Mouse (Mus musculus) myocyte (in vitro differentiated cells): ENCODE data around the gene Rraga.

ENCODE experiments used
- CEBPB ChIP-seq: IDR thresholded peaks from 2 replicates; pipeline ENCODE4 v1.6.1; 2011; ENCODE audit warnings: mild to moderate bottlenecking, moderate library complexity; ENCODE audit not compliant: poor library complexity, insufficient read depth, severe bottlenecking
- E2F4 ChIP-seq: IDR thresholded peaks from one replicate; pipeline ENCODE4 v1.6.1; 2011; ENCODE audit warnings: mild to moderate bottlenecking, control low read depth, moderate library complexity; ENCODE audit not compliant: insufficient read depth
- MAX ChIP-seq: IDR thresholded peaks from one replicate; pipeline ENCODE4 v1.6.1; 2011; ENCODE audit warnings: low read depth, mild to moderate bottlenecking, control low read depth
- MYOD1 ChIP-seq, 3 experiments: IDR thresholded peaks; one replicate each; pipeline ENCODE4 v1.6.1; 2011; ENCODE audit warnings: control low read depth in 2 of 3, low read depth in 2 of 3, mild to moderate bottlenecking in 2 of 3, moderate library complexity in 1 of 3; ENCODE audit not compliant: insufficient read length in 2 of 3, control insufficient read depth in 1 of 3
- MYOG ChIP-seq, 3 experiments: IDR thresholded peaks; one replicate each; pipeline ENCODE4 v1.6.1; 2011; ENCODE audit warnings: control low read depth in 2 of 3, low read depth in 2 of 3, mild to moderate bottlenecking in 2 of 3; ENCODE audit not compliant: insufficient read length in 2 of 3, control insufficient read depth in 1 of 3, insufficient read depth in 1 of 3
- POLR2A ChIP-seq: IDR thresholded peaks from one replicate; pipeline ENCODE4 v1.6.1; 2011; ENCODE audit warnings: low read depth, mild to moderate bottlenecking, control low read depth, moderate library complexity; ENCODE audit not compliant: insufficient read length
- POLR2AphosphoS2 ChIP-seq: IDR thresholded peaks from one replicate; pipeline ENCODE4 v1.6.1; 2011; ENCODE audit warnings: low read depth, control low read depth; ENCODE audit not compliant: insufficient read length
- REST ChIP-seq: IDR thresholded peaks from one replicate; pipeline ENCODE4 v1.6.1; 2011; ENCODE audit warnings: mild to moderate bottlenecking, control low read depth, moderate library complexity; ENCODE audit not compliant: insufficient read depth, insufficient read length
- TCF12 ChIP-seq: IDR thresholded peaks from one replicate; pipeline ENCODE4 v1.6.1; 2011; ENCODE audit warnings: mild to moderate bottlenecking, control low read depth; ENCODE audit not compliant: poor library complexity, insufficient read depth, severe bottlenecking
- TCF3 ChIP-seq: IDR thresholded peaks from one replicate; pipeline ENCODE4 v1.6.1; 2011; ENCODE audit warnings: low read depth, control low read depth; ENCODE audit not compliant: insufficient read length
- USF1 ChIP-seq: IDR thresholded peaks from one replicate; pipeline ENCODE4 v1.6.1; 2011; ENCODE audit warnings: low read depth, mild to moderate bottlenecking, control low read depth, moderate library complexity

DNA sequence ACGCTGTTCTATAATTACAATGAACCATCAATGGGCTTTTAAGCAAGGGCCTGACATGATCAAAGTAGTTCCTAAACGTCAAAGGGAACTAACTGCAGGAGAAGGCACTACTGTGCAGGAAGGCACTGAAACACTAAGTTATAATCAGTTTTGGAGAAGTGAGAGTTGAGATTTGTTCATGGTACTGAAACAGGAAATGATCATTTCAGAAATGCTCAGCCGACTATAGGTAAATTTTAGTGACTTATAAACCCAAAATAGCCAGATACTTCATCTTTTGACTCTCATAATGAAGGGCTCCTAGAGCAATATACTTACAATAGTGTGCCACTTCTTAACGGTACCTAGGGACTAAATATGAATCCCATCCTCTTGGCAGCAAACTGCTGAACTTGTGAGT, 4.6 kb downstream of the Rraga start:
- no peak for TF ChIP-seq MYOD1 (IDR thresholded peaks at IDR 0.05; ENCODE audit: control insufficient read depth in 1 of 3, insufficient read length in 2 of 3, low read depth in 2 of 3)
- no peak for TF ChIP-seq POLR2A
- TF ChIP-seq TCF12: no peak
- TF ChIP-seq USF1: no peak
- TF ChIP-seq MYOG (IDR thresholded peaks at IDR 0.05; ENCODE audit: control insufficient read depth in 1 of 3, insufficient read depth in 1 of 3, insufficient read length in 2 of 3, low read depth in 2 of 3): no peak
- no peak for TF ChIP-seq REST
- TF ChIP-seq MAX: no peak
- no peak for TF ChIP-seq TCF3
- TF ChIP-seq CEBPB: no peak
- no peak for TF ChIP-seq POLR2AphosphoS2
- TF ChIP-seq E2F4: no peak
